Mouse (Mus musculus): ENCODE measurements around the gene Cdc42bpg.
A peak's percentile ranks its signal among the peaks of the same experiment; 100 is the strongest.

- no peak for TF ChIP-seq CTCF (IDR thresholded peaks at IDR 0.05; ENCODE audit: borderline replicate concordance, insufficient read depth, low read depth, low read length)
- TF ChIP-seq POLR2A (IDR thresholded peaks at IDR 0.05; ENCODE audit: borderline replicate concordance, insufficient read depth, low read length): peak; percentile 59
Observed at GRCm38 (mm10) chr19:6363411-6364240, 57.4 kb downstream of the Cdc42bpg start, which contains the start of gene Sf1.

Data from cerebellum, adult 2 months (tissue).